Mouse (Mus musculus): ENCODE data around the gene Gm8005.
"Not testable (repeated sequence)": the region's sequence is repeated elsewhere in the genome, so short reads cannot be mapped to it uniquely, and the experiment has no call there.

- not testable (repeated sequence) for TF ChIP-seq POLR2A (IDR thresholded peaks at IDR 0.05; ENCODE audit: borderline replicate concordance, extremely low read depth, low read depth, low read length); CTCF (IDR thresholded peaks at IDR 0.05; ENCODE audit: insufficient read depth, low read length)
Measured at GRCm38 (mm10) chr14:42439573-42439972, at the start of gene Gm8005.

Measured in lung, adult 2 months (tissue).